9 mouse cellular contexts compared by ENCODE assay signal in the genomic region with DNA sequence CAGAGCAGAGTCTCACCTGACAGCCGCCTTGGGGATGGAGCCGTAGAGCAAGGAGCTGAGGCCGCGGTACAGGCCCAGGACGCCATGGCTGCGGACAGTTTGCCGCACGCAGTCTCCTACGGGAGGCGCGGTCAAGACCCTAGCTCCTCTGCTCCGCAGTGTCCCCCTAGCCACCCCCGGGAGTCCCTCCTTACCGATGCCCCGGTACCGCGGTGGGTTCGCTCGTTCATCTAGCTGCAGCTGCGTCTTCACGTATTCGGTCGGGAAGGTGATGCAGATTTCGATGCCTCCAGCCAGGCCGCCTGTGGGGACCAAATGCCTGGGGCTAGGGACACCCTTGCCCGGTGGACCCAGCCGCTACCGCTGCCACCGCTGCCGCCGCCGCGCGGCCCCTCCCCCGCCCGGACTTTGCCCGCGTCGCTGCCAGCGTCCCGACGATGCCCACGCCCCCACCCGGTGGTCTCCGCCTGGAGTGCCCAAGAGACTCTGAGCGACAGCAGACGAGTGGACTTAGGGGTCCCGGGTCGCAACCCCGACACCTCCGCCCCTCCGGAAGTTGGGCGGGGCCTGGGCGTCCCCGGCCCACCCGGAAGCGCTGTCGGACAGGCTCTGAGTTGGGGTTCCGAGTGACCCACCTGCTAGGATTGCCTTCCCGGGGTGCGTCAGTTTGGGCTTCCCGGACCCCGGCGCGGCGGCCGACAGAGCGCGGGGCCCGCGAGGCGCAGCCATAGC. TPM values are rescaled to one million over a fixed set of nuclear protein-coding genes. Genes with fewer than 3 reads are reported as not detected.
A peak's percentile ranks its signal among the peaks of the same experiment; 100 is the strongest.
DNase-seq lines count a peak whose midpoint lies in the region; ATAC-seq and TF ChIP-seq lines count a peak whose summit lies in the region.
"Had no signal": no experiment of that assay in that cellular context is flagged by ENCODE, and none has a peak within 500 bp of the region (broad histone marks: within the 10 kb centered on the region; RNA-seq: fewer than 3 reads in every experiment).

No protein-coding gene starts in this region.

- H3K4me3 ChIP-seq in spleen, adult 2 months (ENCODE audit: extremely low read depth, insufficient read depth, insufficient read length), result peak overlapping the region; percentile 81
- peak overlapping the region; percentile 88 for H3K4me3 ChIP-seq in forebrain, postnatal 0 days (ENCODE audit: low read depth, low read length)

- ATAC-seq in forebrain, postnatal 0 days, result peak; percentile 21

- WGBS in spleen, adult 2 months, result 4% methylated on average over 69 of the region's 72 CpGs
- 1% methylated on average over 71 of the region's 72 CpGs for WGBS in forebrain, postnatal 0 days

- no peak for TF ChIP-seq CTCF in spleen, adult 2 months (IDR thresholded peaks at IDR 0.05; ENCODE audit: extremely low read depth, insufficient read depth, insufficient read length, insufficient replicate concordance)
- TF ChIP-seq CTCF in forebrain, postnatal 0 days (IDR thresholded peaks at IDR 0.05; ENCODE audit: low read depth), result no peak

- peak in 1 of 2 experiments; percentile 33 for DNase-seq in spleen, adult 2 months (ENCODE audit: low read depth in 1 of 2, low spot score in 2 of 2)
- no peak for DNase-seq in spleen, adult 12 weeks (ENCODE audit: low spot score)
- DNase-seq in cerebellum, adult 18-20 months, result peak; percentile 32 to 48
- peak; percentile 50 for DNase-seq in forebrain, postnatal 0 days
- DNase-seq in kidney, postnatal 10 days, result peak; percentile 76
- DNase-seq in lung, postnatal 25 days (ENCODE audit: low spot score), result peak; percentile 23
- peak; percentile 54 for DNase-seq in right cerebral cortex, postnatal 25 days
- no peak for DNase-seq in adipocyte (ENCODE audit: low spot score)

- peak overlapping the region; percentile 87 for H3K9ac ChIP-seq in forebrain, postnatal 0 days

- H3K9me3 ChIP-seq in forebrain, postnatal 0 days (ENCODE audit: low read length), result no peaks in the 10 kb centered on the region

- peaks cover 2% of the 10 kb centered on the region for H3K4me1 ChIP-seq in spleen, adult 2 months (ENCODE audit: control insufficient read depth, insufficient read depth, insufficient read length)
- H3K4me1 ChIP-seq in forebrain, postnatal 0 days (ENCODE audit: insufficient read depth), result peaks cover 13% of the 10 kb centered on the region

- no peaks in the 10 kb centered on the region for H3K27me3 ChIP-seq in spleen, adult 2 months (ENCODE audit: control insufficient read depth, insufficient read depth, low read length)
- no peaks in the 10 kb centered on the region for H3K27me3 ChIP-seq in forebrain, postnatal 0 days (ENCODE audit: insufficient read depth, low read length)

- peak overlapping the region; percentile 95 for H3K4me2 ChIP-seq in forebrain, postnatal 0 days (ENCODE audit: low read depth)

- 0 out of 2 replicates have a peak, but pooled peaks cover 2% of the 10 kb centered on the region for H3K36me3 ChIP-seq in spleen, adult 2 months (ENCODE audit: control insufficient read depth, insufficient read depth, low read length)
- peaks cover 18% of the 10 kb centered on the region for H3K36me3 ChIP-seq in forebrain, postnatal 0 days (ENCODE audit: insufficient read depth)

- TF ChIP-seq POLR2A in spleen, adult 2 months (IDR thresholded peaks at IDR 0.05; ENCODE audit: low read depth, low read length), result no peak

- H3K27ac ChIP-seq in spleen, adult 2 months (ENCODE audit: insufficient read depth, low read length), result peak overlapping the region; percentile 84
- peak overlapping the region; percentile 88 for H3K27ac ChIP-seq in forebrain, postnatal 0 days (ENCODE audit: low read depth, low read length)

RNA-seq across cellular contexts. Expression of a gene that starts 0.5 kb away (rescaled TPM):
- polyA plus RNA-seq in spleen, adult 2 months (2012; rRNA removed), result 46.1 and 59.0 TPM in 2 replicates
- total RNA-seq in forebrain, postnatal 0 days (2014; rRNA removed), result 150 and 158 TPM in 2 replicates
- polyA plus RNA-seq in forebrain, postnatal 0 days (2015; fragmentation: Nextera tagmentation; extraction: Ambion mirVana), result 143 and 146 TPM in 2 replicates

RNA-seq across cellular contexts. Expression of a gene that starts 12.7 kb away (rescaled TPM):
- not detected in 2 replicates for polyA plus RNA-seq in spleen, adult 2 months (2012; rRNA removed)
- not detected in 2 replicates for total RNA-seq in forebrain, postnatal 0 days (2014; rRNA removed)
- polyA plus RNA-seq in forebrain, postnatal 0 days (2015; fragmentation: Nextera tagmentation; extraction: Ambion mirVana), result not detected in 2 replicates
- total RNA-seq: heart, adult 18-20 months had no signal

RNA-seq across cellular contexts. Expression of a gene that starts 16.4 kb away (rescaled TPM):
- polyA plus RNA-seq in spleen, adult 2 months (2012; rRNA removed), result 19.3 and 22.7 TPM in 2 replicates
- total RNA-seq in forebrain, postnatal 0 days (2014; rRNA removed), result 50.4 and 50.5 TPM in 2 replicates
- polyA plus RNA-seq in forebrain, postnatal 0 days (2015; fragmentation: Nextera tagmentation; extraction: Ambion mirVana), result 41.5 and 46.2 TPM in 2 replicates

RNA-seq across cellular contexts. Expression of a gene that starts 29.1 kb away (rescaled TPM):
- not detected in 2 replicates for polyA plus RNA-seq in spleen, adult 2 months (2012; rRNA removed)
- total RNA-seq in forebrain, postnatal 0 days (2014; rRNA removed), result not detected in 2 replicates
- not detected in 2 replicates for polyA plus RNA-seq in forebrain, postnatal 0 days (2015; fragmentation: Nextera tagmentation; extraction: Ambion mirVana)
- total RNA-seq: heart, adult 18-20 months had no signal

RNA-seq across cellular contexts. Expression of a gene that starts 29.2 kb away (rescaled TPM):
- 57.7 and 85.0 TPM in 2 replicates for polyA plus RNA-seq in spleen, adult 2 months (2012; rRNA removed)
- 97.7 and 139 TPM in 2 replicates for total RNA-seq in forebrain, postnatal 0 days (2014; rRNA removed)
- 73.7 and 90.7 TPM in 2 replicates for polyA plus RNA-seq in forebrain, postnatal 0 days (2015; fragmentation: Nextera tagmentation; extraction: Ambion mirVana)

Comparison
In these comparisons a context has a peak if more than half of its experiments do, and no peak if none do; other contexts are left out.
1. DNase-seq: peak in cerebellum, adult 18-20 months (2 of 2), forebrain, postnatal 0 days (single experiment), kidney, postnatal 10 days (single experiment), lung, postnatal 25 days (single experiment) and right cerebral cortex, postnatal 25 days (single experiment); none in spleen, adult 12 weeks (single experiment) and adipocyte (single experiment).